Mouse (Mus musculus) heart, embryonic 15.5 days (tissue): ENCODE results near the gene Robo1. TPM values are rescaled to one million over a fixed set of nuclear protein-coding genes. Genes with fewer than 3 reads are reported as not detected.

ENCODE experiments used
- ATAC-seq: fragments of 200-750 bp; cut with Nextera tagmentation; replicated peaks from 2 replicates; pipeline ENCODE4 v1.8.0; 2017; ENCODE audit warnings: low read depth, moderate TSS enrichment; ENCODE audit not compliant: insufficient number of reproducible peaks, insufficient read depth, low FRiP score
- H3K27ac ChIP-seq: fragments of 300-500 bp; sonication (generic); 2 replicates; pipeline ENCODE4 v1.5.1; 2015; ENCODE audit warnings: mild to moderate bottlenecking, inconsistent platforms
- H3K27me3 ChIP-seq: fragments of 300-500 bp; sonication (generic); 2 replicates; pipeline ENCODE4 v1.6.1; 2015; ENCODE audit warnings: inconsistent platforms
- H3K36me3 ChIP-seq: fragments of 300-500 bp; sonication (generic); 2 replicates; pipeline ENCODE4 v1.6.1; 2015; ENCODE audit warnings: mild to moderate bottlenecking, inconsistent platforms
- H3K4me1 ChIP-seq: fragments of 300-500 bp; sonication (generic); replicated peaks from 2 replicates; pipeline ENCODE4 v1.6.1; 2015; ENCODE audit warnings: inconsistent platforms
- H3K4me2 ChIP-seq: fragments of 300-500 bp; sonication (generic); 2 replicates; pipeline ENCODE4 v1.6.1; 2015; ENCODE audit warnings: inconsistent platforms, mild to moderate bottlenecking, moderate library complexity
- H3K4me3 ChIP-seq: fragments of 300-500 bp; sonication (generic); 2 replicates; pipeline ENCODE4 v1.5.1; 2015; ENCODE audit warnings: mild to moderate bottlenecking, inconsistent platforms
- H3K9ac ChIP-seq: fragments of 300-500 bp; sonication (generic); 2 replicates; pipeline ENCODE4 v1.6.1; 2015; ENCODE audit warnings: mild to moderate bottlenecking, inconsistent platforms
- H3K9me3 ChIP-seq: fragments of 300-500 bp; sonication (generic); replicated peaks from 2 replicates; pipeline ENCODE4 v1.6.1; 2016; ENCODE audit warnings: inconsistent platforms
- WGBS: fragments of 180-500 bp; shearing (Covaris S2); methylation state at CpG from one replicate; pipeline ENCODE4 v1.1.7; 2015; ENCODE audit warnings: mixed read lengths; 5-methylcytosine and 5-hydroxymethylcytosine counted together
- polyA plus RNA-seq: library from polyadenylated mRNA; unstranded; fragments of >200 nt; fragmentation: Nextera tagmentation; extraction: Ambion mirVana; gene quantifications from 2 replicates; pipeline ENCODE4 v1.2.1, GENCODE M21; 2015

The Robo1 gene
- polyA plus RNA-seq, 1 experiment from 2014 or later, result 10.2 TPM

GRCm38 (mm10) chr16:72721713-72722481 lies 413.8 kb downstream of the Robo1 start:
- H3K4me2 ChIP-seq, result peak overlapping the region; percentile 11; the same call in 1 of the 2 replicates
- no peak for ATAC-seq
- 0 out of 2 replicates have a peak overlapping the region, but pooled peaks have one; percentile 40 for H3K27ac ChIP-seq
- H3K27me3 ChIP-seq, result no peaks in the 10 kb centered on the region
- no peak overlapping the region for H3K4me3 ChIP-seq
- no peaks in the 10 kb centered on the region for H3K9me3 ChIP-seq
- no peaks in the 10 kb centered on the region for H3K36me3 ChIP-seq
- H3K9ac ChIP-seq, result no peak overlapping the region
- WGBS, result 52% methylated on average over 14 of the region's 14 CpGs
- peaks cover 16% of the 10 kb centered on the region for H3K4me1 ChIP-seq

- Histone ChIP-seq H3K36me3 (no peaks in the 10 kb centered on the region), H3K27ac (no peak overlapping the region), H3K9ac (no peak overlapping the region), H3K4me1 (no peaks in the 10 kb centered on the region), H3K9me3 (no peaks in the 10 kb centered on the region), H3K4me2 (no peak overlapping the region), H3K27me3 (no peaks in the 10 kb centered on the region), H3K4me3 (no peak overlapping the region)
- WGBS, result 85% methylated on average over 5 of the region's 5 CpGs
- ATAC-seq, result no peak
Measured at GRCm38 (mm10) chr16:72734234-72734633, 426.1 kb downstream of the Robo1 start.

GRCm38 (mm10) chr16:72735175-72735574 lies 427.1 kb downstream of the Robo1 start:
- ATAC-seq, result no peak
- 67% methylated on average over 11 of the region's 11 CpGs for WGBS
- H3K4me2 ChIP-seq, result no peak overlapping the region

GRCm38 (mm10) chr16:72735588-72735987 lies 427.5 kb downstream of the Robo1 start:
- Histone ChIP-seq H3K36me3 (no peaks in the 10 kb centered on the region), H3K4me3 (no peak overlapping the region), H3K9ac (no peak overlapping the region), H3K27me3 (no peaks in the 10 kb centered on the region), H3K4me2 (no peak overlapping the region), H3K27ac (no peak overlapping the region), H3K4me1 (no peaks in the 10 kb centered on the region), H3K9me3 (no peaks in the 10 kb centered on the region)
- no peak for ATAC-seq
- WGBS, result 80% methylated on average over 3 of the region's 3 CpGs

More at GRCm38 (mm10) chr16:72735175-72735574, 427.1 kb downstream of the Robo1 start:
- no peak overlapping the region for H3K27ac ChIP-seq
- H3K27me3 ChIP-seq, result no peaks in the 10 kb centered on the region
- H3K9ac ChIP-seq, result no peak overlapping the region
- no peaks in the 10 kb centered on the region for H3K4me1 ChIP-seq
- no peak overlapping the region for H3K4me3 ChIP-seq
- H3K36me3 ChIP-seq, result no peaks in the 10 kb centered on the region
- no peaks in the 10 kb centered on the region for H3K9me3 ChIP-seq

- H3K4me2 ChIP-seq, result no peak overlapping the region
- no peak overlapping the region for H3K27ac ChIP-seq
- H3K4me3 ChIP-seq, result no peak overlapping the region
- ATAC-seq, result no peak; the same call in 1 of the 2 replicates
- H3K4me1 ChIP-seq, result no peaks in the 10 kb centered on the region
- no peak overlapping the region for H3K9ac ChIP-seq
- H3K27me3 ChIP-seq, result no peaks in the 10 kb centered on the region
- no peaks in the 10 kb centered on the region for H3K9me3 ChIP-seq
- H3K36me3 ChIP-seq, result peaks cover 2% of the 10 kb centered on the region
- WGBS, result 32% methylated on average over 4 of the region's 4 CpGs
Measured at GRCm38 (mm10) chr16:72737154-72737553, 429.0 kb downstream of the Robo1 start.

- no peak for ATAC-seq
- no peak overlapping the region for H3K27ac ChIP-seq
- no peaks in the 10 kb centered on the region for H3K27me3 ChIP-seq
- no peak overlapping the region for H3K4me3 ChIP-seq
- no peak overlapping the region for H3K4me2 ChIP-seq
- no peaks in the 10 kb centered on the region for H3K4me1 ChIP-seq
- WGBS, result 88% methylated on average over 7 of the region's 7 CpGs
- no peak overlapping the region for H3K9ac ChIP-seq
- H3K36me3 ChIP-seq, result peaks cover 12% of the 10 kb centered on the region
- H3K9me3 ChIP-seq, result no peaks in the 10 kb centered on the region
Measured at GRCm38 (mm10) chr16:72740218-72740617, 432.1 kb downstream of the Robo1 start.

- Histone ChIP-seq H3K4me2 (no peak overlapping the region), H3K36me3 (peaks cover 4% of the 10 kb centered on the region; the same call in 1 of the 2 replicates), H3K27ac (no peak overlapping the region), H3K4me3 (no peak overlapping the region), H3K4me1 (0 out of 2 replicates have a peak, but pooled peaks cover 2% of the 10 kb centered on the region), H3K9me3 (no peaks in the 10 kb centered on the region), H3K9ac (no peak overlapping the region), H3K27me3 (no peaks in the 10 kb centered on the region)
- 86% methylated on average over 5 of the region's 5 CpGs for WGBS
- ATAC-seq, result no peak
Measured at GRCm38 (mm10) chr16:72747696-72748095, 439.6 kb downstream of the Robo1 start.

- H3K27me3 ChIP-seq, result no peaks in the 10 kb centered on the region
- H3K9me3 ChIP-seq, result no peaks in the 10 kb centered on the region
- no peak overlapping the region for H3K9ac ChIP-seq
- H3K4me2 ChIP-seq, result no peak overlapping the region
- no peak overlapping the region for H3K4me3 ChIP-seq
- no peak overlapping the region for H3K27ac ChIP-seq
- no peaks in the 10 kb centered on the region for H3K36me3 ChIP-seq
- ATAC-seq, result no peak
- no peaks in the 10 kb centered on the region for H3K4me1 ChIP-seq
- WGBS, result 84% methylated on average over 9 of the region's 9 CpGs
Measured at GRCm38 (mm10) chr16:72765128-72765913, 457.2 kb downstream of the Robo1 start.

GRCm38 (mm10) chr16:72769214-72769834 lies 461.2 kb downstream of the Robo1 start:
- no peak overlapping the region for H3K4me2 ChIP-seq
- no peak overlapping the region for H3K9ac ChIP-seq
- no peaks in the 10 kb centered on the region for H3K4me1 ChIP-seq
- H3K36me3 ChIP-seq, result no peaks in the 10 kb centered on the region
- no peak overlapping the region for H3K27ac ChIP-seq
- no peaks in the 10 kb centered on the region for H3K9me3 ChIP-seq
- no peak overlapping the region for H3K4me3 ChIP-seq
- no peaks in the 10 kb centered on the region for H3K27me3 ChIP-seq
- 83% methylated on average over 8 of the region's 8 CpGs for WGBS
- no peak; the same call in 1 of the 2 replicates for ATAC-seq

GRCm38 (mm10) chr16:72772348-72772747 lies 464.2 kb downstream of the Robo1 start:
- Histone ChIP-seq H3K4me2 (no peak overlapping the region), H3K4me1 (no peaks in the 10 kb centered on the region), H3K36me3 (no peaks in the 10 kb centered on the region), H3K9ac (no peak overlapping the region), H3K27me3 (no peaks in the 10 kb centered on the region), H3K27ac (no peak overlapping the region), H3K9me3 (no peaks in the 10 kb centered on the region), H3K4me3 (no peak overlapping the region)
- ATAC-seq, result no peak
- 47% methylated on average over 5 of the region's 5 CpGs for WGBS

GRCm38 (mm10) chr16:72773034-72773433 lies 464.9 kb downstream of the Robo1 start:
- no peak for ATAC-seq
- H3K27me3 ChIP-seq, result no peaks in the 10 kb centered on the region
- H3K4me2 ChIP-seq, result no peak overlapping the region
- H3K9me3 ChIP-seq, result no peaks in the 10 kb centered on the region
- H3K27ac ChIP-seq, result no peak overlapping the region
- no peaks in the 10 kb centered on the region for H3K4me1 ChIP-seq
- H3K9ac ChIP-seq, result no peak overlapping the region
- 70% methylated on average over 7 of the region's 7 CpGs for WGBS
- no peaks in the 10 kb centered on the region for H3K36me3 ChIP-seq
- no peak overlapping the region for H3K4me3 ChIP-seq
